Mouse (Mus musculus): ENCODE data around the gene Pex11a. TPM values are rescaled to one million over a fixed set of nuclear protein-coding genes. Genes with fewer than 3 reads are reported as not detected.
"Not testable (repeated sequence)": the region's sequence is repeated elsewhere in the genome, so short reads cannot be mapped to it uniquely, and the experiment has no call there.

Pex11a gene
- 10 to 100 TPM; 10.4 to 11.7 TPM for total RNA-seq (2021)
- long read RNA-seq, transcript Pex11a-203 (2 exons, 1,044 nt): major isoform, 7 of 8 reads
- long read RNA-seq, partial matches to known transcripts: 0 of 8 reads
- long read RNA-seq, other reads (novel, unspliced or antisense): 0 of 8 reads

- DNase-seq (ENCODE audit: low spot score in 2 of 2): peak; percentile 74 to 77
These were observed at the start of gene Pex11a, which contains the start of gene Wdr93 for GRCm38 (mm10) chr7:79742659-79743536. TSS of gene Pex11a (minus strand) at chr7:79743131. TSS of gene Wdr93 (plus strand) at chr7:79743163.

DNA sequence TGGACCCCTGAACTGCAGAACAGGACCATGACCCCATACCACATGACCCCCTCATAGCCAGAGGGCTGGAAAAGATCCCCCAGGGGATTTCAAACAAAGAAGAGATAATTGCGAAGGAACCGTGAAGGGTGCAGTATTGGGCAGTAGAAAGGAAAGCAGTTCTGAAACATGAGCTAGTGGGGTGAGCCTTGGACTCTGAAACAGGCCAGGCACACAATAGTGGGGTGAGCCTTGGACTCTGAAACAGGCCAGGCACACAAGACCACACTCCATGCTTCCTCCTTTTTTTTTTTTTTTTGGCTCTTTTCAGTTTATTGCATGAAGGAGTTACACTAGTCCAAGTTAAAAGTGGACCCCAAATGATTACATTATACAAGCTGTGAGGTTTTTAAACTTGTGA, 46.9 kb upstream of the Pex11a start:
- DNase-seq (ENCODE audit: low spot score in 2 of 2): not testable (repeated sequence)

DNA sequence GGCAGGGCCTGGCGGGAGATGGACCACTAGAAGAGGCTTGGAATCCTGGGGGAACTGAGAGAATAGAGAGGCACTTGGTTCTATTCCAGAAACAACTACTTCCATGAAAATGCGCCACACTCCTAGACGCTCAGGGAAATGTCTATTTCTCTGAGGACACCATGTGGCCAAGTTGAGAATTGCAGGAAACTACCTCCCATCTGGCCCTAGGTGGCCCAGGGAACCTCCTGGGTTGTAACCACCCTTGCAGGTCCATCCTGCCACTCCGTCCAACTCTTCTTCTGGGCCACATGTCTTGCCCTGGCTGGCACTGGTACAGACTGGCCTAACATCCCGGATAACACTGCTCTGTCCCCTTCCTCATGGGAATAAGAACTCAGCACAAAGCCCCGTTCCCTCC, 43.4 kb upstream of the Pex11a start:
- DNase-seq (ENCODE audit: low spot score in 2 of 2): peak; percentile 68 to 77

GRCm38 (mm10) chr7:79782516-79782855, 39.6 kb upstream of the Pex11a start:
- DNase-seq (ENCODE audit: low spot score in 2 of 2): no peak

- no peak for DNase-seq (ENCODE audit: low spot score in 2 of 2)
These were observed 39.0 kb upstream of the Pex11a start for GRCm38 (mm10) chr7:79781826-79782515.

DNA sequence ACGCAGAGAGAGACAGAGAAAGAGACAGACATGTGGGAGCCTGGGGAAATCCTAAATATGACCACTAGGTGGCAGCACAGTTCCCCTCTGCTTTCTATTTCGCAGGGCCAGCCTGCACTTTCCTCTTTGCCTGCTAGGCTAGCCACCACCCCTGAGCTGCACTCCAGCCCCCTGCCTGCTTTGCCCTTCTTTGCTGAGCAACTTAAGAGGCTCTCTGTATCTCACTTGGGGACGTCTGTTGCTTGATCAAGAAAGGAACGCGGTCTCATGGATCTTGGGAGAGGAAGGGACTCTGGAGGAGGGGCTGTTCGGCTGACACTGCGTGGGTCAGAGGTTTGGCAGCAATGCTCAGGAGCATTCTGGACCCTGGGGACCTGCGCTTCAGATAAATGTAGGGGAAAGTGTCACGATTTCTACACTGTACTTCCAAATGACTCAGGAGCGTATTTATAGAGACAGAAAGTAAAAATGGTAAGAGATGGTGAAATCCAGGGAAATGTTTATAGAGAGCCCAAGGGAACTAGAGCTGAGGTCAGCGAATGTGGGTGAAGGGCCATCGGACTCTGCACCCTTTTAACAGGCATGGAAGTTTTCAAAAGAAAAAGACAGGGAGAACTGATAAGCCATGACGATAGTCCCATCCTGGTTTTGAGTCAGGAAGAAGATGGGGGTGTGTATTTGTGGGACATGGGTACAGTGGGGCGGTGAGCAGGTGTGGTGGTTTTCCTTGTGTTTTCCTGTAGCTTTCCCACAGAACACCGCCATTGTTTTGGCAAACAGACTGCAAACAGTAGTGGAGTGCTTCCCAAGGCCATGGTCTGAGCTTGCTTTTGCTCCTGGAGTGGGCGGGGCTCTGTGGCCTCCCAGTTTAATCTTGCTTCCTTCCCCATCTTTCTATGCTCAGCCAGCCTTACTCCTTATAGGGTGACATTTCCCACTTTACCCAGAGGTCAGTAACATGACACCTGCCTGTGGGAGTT, 38.0 kb upstream of the Pex11a start:
- DNase-seq (ENCODE audit: low spot score in 2 of 2): peak; percentile 81 to 82

- DNase-seq (ENCODE audit: low spot score in 2 of 2): no peak
These were observed 28.9 kb upstream of the Pex11a start for GRCm38 (mm10) chr7:79771561-79772512.

- DNase-seq (ENCODE audit: low spot score in 2 of 2): no peak
These were observed 26.7 kb upstream of the Pex11a start for GRCm38 (mm10) chr7:79769664-79770063.

GRCm38 (mm10) chr7:79765991-79766390, 23.1 kb upstream of the Pex11a start:
- no peak for DNase-seq (ENCODE audit: low spot score in 2 of 2)

DNA sequence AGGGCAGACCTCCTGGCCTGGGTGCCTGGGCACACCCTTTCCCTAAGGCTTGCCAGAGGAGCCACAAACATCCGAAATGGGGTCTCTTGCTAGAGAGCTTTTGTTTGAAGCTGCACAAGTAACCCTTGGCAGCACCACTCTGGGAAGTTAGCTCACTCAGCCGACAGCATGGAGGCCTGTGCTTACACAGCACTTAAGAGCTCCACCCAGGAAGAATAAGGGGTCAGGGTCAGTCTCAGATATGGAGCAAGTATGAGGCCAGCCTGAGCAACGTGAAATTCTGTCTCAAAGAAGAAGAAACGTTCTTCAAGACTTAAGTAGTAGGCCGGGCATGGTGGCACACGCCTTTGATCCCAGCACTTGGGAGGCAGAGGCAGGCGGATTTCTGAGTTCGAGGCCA, 19.2 kb upstream of the Pex11a start:
- no peak for DNase-seq (ENCODE audit: low spot score in 2 of 2)

DNA sequence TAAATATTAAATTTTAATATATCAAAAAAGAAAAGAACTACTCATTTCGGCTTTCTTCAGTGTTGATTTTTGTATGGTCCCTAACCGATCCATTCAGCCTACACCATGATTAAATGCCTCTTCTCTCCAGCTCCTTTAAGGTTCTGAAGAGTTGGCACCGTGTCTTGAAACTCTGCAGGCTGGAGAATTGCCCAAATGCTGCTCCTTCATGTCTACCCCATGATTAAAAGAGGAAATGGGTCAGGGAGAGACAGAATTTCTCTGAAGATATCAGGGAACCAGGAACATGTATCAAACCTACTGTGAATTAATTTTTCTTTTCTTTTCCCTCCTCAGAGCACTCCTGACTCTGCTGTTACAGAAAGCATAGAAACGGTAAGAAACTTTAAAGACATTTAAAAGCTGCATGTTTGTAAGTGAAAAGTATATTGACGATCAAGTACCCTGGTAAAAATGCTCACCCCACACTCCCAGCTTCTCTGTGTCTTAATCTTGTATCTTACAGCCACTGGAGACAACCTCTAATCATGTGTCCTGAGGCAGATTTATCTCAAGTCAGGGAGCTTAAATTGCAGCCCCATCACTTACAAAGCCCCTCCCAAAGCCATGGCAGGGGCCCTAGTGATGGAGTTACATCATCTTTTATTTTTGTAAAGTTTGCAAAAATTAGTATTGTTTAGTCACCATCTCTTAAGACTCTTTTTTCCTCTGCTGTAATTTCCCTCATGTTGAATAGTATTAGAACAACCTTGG, 18.4 kb upstream of the Pex11a start:
- no peak for DNase-seq (ENCODE audit: low spot score in 2 of 2)

- no peak for DNase-seq (ENCODE audit: low spot score in 2 of 2)
These were observed 16.8 kb upstream of the Pex11a start for GRCm38 (mm10) chr7:79759766-79760165.

DNA sequence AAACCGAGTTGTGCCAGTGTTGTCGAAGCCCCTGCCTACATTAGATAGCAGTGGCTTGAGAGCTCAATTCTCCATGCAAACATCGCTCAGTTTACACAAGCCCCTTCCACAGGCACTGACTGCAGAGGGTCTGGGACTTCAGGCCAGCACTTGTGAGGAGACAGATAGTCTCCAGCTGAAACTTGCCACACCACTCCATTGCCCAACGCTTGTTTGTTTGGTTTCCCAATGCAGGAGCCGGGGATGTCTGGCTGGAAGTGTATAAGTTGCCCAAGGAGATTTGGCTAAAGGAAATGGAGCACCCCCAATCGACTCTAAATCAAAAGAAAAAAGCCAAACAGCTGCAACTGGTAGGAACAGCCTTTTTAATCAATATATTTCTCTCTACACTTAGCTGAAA, 15.2 kb upstream of the Pex11a start:
- DNase-seq (ENCODE audit: low spot score in 2 of 2): no peak

GRCm38 (mm10) chr7:79756334-79756733, 13.4 kb upstream of the Pex11a start:
- no peak for DNase-seq (ENCODE audit: low spot score in 2 of 2)

GRCm38 (mm10) chr7:79749511-79749910, 6.6 kb upstream of the Pex11a start:
- DNase-seq (ENCODE audit: low spot score in 2 of 2): no peak

DNA sequence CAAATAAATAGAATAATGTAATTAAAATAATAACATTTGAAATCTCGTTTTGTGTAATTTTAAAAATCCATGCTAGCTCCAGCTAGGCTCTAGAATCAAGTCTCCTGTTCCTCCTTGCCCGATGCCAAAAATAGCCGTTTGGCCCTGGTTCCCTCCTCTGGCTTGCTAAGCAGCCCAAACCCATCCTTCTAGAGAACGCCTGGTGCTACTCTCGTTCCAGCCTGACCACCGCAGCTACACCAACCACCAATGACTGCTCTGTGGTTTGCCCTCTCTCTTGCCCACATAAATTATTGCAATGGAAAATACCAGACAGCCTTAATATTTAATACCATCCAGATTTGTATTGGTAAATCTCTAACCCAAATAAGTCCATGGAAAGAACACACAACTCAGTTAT, 4.7 kb upstream of the Pex11a start:
- DNase-seq (ENCODE audit: low spot score in 2 of 2): no peak

DNA sequence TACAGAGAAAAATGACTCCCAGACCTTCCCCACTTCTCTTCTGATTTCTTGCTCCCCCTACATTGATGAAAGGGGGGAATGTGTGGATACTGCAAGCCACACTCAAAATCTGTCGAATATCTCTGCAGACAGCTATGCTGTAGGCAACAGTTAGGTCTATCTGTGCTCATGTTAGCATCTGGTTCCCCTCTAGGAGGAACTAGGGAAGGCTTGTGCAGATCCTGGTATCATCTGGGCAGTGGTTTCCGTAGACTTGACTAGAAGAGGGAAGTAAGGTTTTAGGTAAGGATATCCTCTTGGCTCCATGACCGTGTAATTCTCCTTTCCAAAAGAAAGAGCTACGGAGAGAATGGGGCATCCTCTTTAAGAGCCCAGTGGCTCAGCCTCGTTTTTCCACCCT, 1.7 kb upstream of the Pex11a start:
- DNase-seq (ENCODE audit: low spot score in 2 of 2): no peak

DNA sequence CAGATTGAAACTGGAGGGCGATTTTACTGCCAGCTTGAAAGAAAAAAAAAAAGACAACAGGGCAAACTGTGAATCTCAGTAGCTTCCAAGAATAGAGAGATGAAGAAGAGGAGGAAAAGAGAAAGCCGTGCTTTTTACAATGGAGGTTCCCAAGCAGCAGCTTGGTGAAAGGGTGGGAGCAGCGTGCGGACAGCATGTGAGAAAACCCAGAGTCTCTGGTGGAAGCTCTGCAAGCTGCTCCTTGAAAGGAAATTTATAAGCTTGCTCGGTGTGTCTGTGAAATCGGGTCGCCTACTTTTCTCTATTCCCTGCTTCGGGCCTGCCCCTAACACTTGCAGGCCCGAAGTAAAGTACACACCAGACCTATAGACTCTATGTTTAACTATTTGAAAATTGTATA, 1.1 kb upstream of the Pex11a start:
- DNase-seq (ENCODE audit: low spot score in 2 of 2): no peak

DNA sequence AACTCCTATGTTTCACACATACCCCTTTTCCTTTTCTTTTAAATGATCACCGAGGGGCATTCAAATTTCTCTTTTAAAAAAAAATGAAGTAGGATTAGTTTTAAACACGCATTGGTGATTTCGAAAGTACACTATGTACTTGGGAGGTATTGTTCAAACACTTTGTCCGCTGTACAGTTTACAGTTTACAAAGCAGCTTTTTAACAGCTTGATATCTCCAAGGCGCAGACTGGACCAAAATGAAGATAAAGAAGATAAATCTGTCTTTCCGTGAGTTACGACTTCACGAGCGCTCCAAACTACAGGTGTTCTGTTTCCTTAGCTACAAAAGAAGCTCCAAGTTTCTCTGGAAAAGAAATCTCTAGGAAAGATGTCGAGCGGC, 663 bp downstream of the Pex11a start:
- no peak for DNase-seq (ENCODE audit: low spot score in 2 of 2)
